Mouse (Mus musculus) left cerebral cortex, adult 18-20 months (tissue): Measurements from ENCODE around the gene Aqp7. TPM values are rescaled to one million over a fixed set of nuclear protein-coding genes. Genes with fewer than 3 reads are reported as not detected.
"Not testable (repeated sequence)": the region's sequence is repeated elsewhere in the genome, so short reads cannot be mapped to it uniquely, and the experiment has no call there.

Experiments used
- DNase-seq, 2 experiments: peaks; one replicate each; pipeline ENCODE4 v3.0.0; 2021 to 2022; ENCODE audit warnings: low spot score in 2 of 2, mixed read lengths in 1 of 2
- long read RNA-seq, 2 experiments: library from polyadenylated mRNA; stranded (forward); transcript quantifications; one replicate each; pipeline ENCODE4 v2.0.0; 2021
- total RNA-seq, 2 experiments: library from RNA; stranded (reverse); gene quantifications; 2 replicates each; pipeline ENCODE4 v1.2.3; 2021

Gene Aqp7
- total RNA-seq, result not detected
- long read RNA-seq, experiment 1, result 0 reads
- long read RNA-seq, experiment 2, result 0 reads

- DNase-seq, result no peak
These were observed at the start of gene Aqp7 for GRCm38 (mm10) chr4:41047524-41048271. Aqp7 (minus strand) TSS chr4:41048139.

GRCm38 (mm10) chr4:41097381-41097780 lies 49.4 kb upstream of the Aqp7 start:
- no peak for DNase-seq

- no peak for DNase-seq
These were observed 48.9 kb upstream of the Aqp7 start for GRCm38 (mm10) chr4:41096794-41097193.

- DNase-seq, result no peak
These were observed 48.2 kb upstream of the Aqp7 start for GRCm38 (mm10) chr4:41096169-41096568.

- no peak for DNase-seq
These were observed 46.4 kb upstream of the Aqp7 start for GRCm38 (mm10) chr4:41094361-41094760.

- no peak for DNase-seq
These were observed 45.0 kb upstream of the Aqp7 start for GRCm38 (mm10) chr4:41092958-41093357.

- DNase-seq, result no peak
These were observed 43.5 kb upstream of the Aqp7 start for GRCm38 (mm10) chr4:41091391-41091790.

GRCm38 (mm10) chr4:41089705-41090104 lies 41.8 kb upstream of the Aqp7 start:
- no peak for DNase-seq

GRCm38 (mm10) chr4:41089189-41089588 lies 41.2 kb upstream of the Aqp7 start:
- DNase-seq, result no peak

GRCm38 (mm10) chr4:41087459-41088298 lies 39.7 kb upstream of the Aqp7 start:
- no peak for DNase-seq

GRCm38 (mm10) chr4:41086947-41087346 lies 39.0 kb upstream of the Aqp7 start:
- DNase-seq, result no peak

GRCm38 (mm10) chr4:41084819-41085218 lies 36.9 kb upstream of the Aqp7 start:
- no peak for DNase-seq

- DNase-seq, result not testable (repeated sequence)
These were observed 34.9 kb upstream of the Aqp7 start for GRCm38 (mm10) chr4:41082803-41083202.

- DNase-seq, result no peak
These were observed 33.8 kb upstream of the Aqp7 start for GRCm38 (mm10) chr4:41081733-41082132.

- no peak for DNase-seq
These were observed 30.8 kb upstream of the Aqp7 start for GRCm38 (mm10) chr4:41078726-41079125.

- DNase-seq, result no peak
These were observed 26.5 kb upstream of the Aqp7 start for GRCm38 (mm10) chr4:41074461-41074860.

- DNase-seq, result no peak
These were observed 25.3 kb upstream of the Aqp7 start for GRCm38 (mm10) chr4:41073008-41073817.

GRCm38 (mm10) chr4:41071500-41072429 lies 23.8 kb upstream of the Aqp7 start:
- no peak for DNase-seq

- no peak for DNase-seq
These were observed 17.3 kb upstream of the Aqp7 start for GRCm38 (mm10) chr4:41065196-41065595.
